Mouse (Mus musculus) E14TG2a.4 (cell line): ENCODE measurements around the gene Ly6g5c.

Source experiments
- H3K27me3 ChIP-seq: 2 replicates; pipeline ENCODE4 v1.6.1; 2014; ENCODE audit warnings: low read length, control low read depth; ENCODE audit not compliant: insufficient read depth
- H3K36me3 ChIP-seq: 2 replicates; pipeline ENCODE4 v1.6.1; 2014; ENCODE audit warnings: low read length, control low read depth; ENCODE audit not compliant: insufficient read depth
- H3K4me1 ChIP-seq: replicated peaks from 2 replicates; pipeline ENCODE4 v1.6.1; 2014; ENCODE audit warnings: low read depth, low read length, control low read depth
- H3K4me3 ChIP-seq: replicated peaks from 2 replicates; pipeline ENCODE4 v1.5.1; 2014; ENCODE audit warnings: mild to moderate bottlenecking, low read length
- H3K9me3 ChIP-seq: 2 replicates; pipeline ENCODE4 v1.6.1; 2014; ENCODE audit warnings: low read length, control low read depth
- CTCF ChIP-seq: conservative IDR thresholded peaks from 2 replicates; pipeline ENCODE4 v1.5.1; 2014; ENCODE audit warnings: low read length
- NANOG ChIP-seq: IDR thresholded peaks from 2 replicates; pipeline ENCODE4 v1.6.1; 2014; ENCODE audit warnings: borderline replicate concordance, low read length, mixed read lengths
- POU5F1 ChIP-seq: IDR thresholded peaks from 2 replicates; pipeline ENCODE4 v1.6.1; 2014; ENCODE audit warnings: low read length, borderline replicate concordance

Ly6g5c gene

DNA sequence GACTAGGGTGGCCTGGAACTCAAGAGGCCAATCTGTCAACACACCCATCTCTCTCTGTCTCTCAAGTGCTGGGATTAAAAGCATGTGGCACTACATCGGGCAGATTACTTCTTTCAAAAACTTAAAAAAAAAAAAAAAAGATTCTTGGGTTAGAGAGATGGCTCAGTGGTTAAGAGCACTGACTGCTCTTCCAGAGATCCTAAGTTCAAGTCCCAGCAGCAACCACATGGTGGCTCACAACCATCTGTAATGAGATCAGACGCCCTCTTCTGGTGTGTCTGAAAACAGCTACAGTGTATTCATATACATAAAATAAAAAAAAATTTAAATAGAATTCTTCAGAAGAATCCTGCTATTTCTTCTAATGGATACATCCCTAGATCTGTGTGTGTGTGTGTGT, 19.9 kb upstream of the Ly6g5c start:
- 0 out of 2 replicates have a peak, but pooled peaks cover 2% of the 10 kb centered on the region for H3K27me3 ChIP-seq
- TF ChIP-seq POU5F1, result no peak
- peak; percentile 35 for TF ChIP-seq CTCF
- peaks cover 28% of the 10 kb centered on the region for H3K36me3 ChIP-seq
- H3K9me3 ChIP-seq, result no peaks in the 10 kb centered on the region
- H3K4me1 ChIP-seq, result peaks cover 32% of the 10 kb centered on the region
- H3K4me3 ChIP-seq, result no peak overlapping the region

DNA sequence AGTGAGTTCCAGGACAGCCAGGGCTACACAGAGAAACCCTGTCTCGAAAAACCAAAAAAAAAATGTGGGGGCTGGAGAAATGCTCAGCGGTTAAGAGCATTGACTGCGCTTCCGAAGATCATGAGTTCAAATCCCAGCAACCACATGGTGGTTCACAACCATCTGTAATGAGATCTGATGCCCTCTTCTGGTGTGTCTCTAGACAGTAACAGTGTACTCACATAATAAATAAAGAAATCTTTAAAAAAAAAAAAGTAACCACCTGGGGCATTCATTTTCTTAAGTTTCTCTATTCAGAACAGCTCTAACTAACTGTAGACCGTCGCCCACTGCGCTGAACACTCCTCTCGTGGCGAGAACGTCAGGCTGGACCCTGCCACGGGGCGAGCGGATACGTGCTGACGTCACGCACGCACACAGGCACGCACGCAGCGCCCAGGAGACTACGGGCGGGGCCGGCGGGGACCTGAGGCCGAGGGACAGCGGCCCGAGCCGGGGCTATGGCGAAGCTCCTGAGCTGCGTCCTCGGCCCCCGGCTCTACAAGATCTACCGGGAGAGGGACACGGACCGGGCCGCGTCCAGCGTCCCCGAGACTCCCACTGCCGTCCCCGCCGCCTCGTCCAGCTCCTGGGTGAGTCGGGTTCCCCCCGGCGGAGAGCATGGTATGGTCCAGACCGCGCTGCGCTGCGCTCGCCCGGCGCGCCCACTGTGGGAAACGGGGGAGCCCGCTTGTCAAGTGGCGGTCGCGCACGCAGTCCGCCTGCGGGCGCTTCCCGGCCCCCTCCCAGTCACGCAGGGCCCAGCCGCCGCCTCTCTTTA, 19.0 kb upstream of the Ly6g5c start, which contains the start of gene Abhd16a:
Gene Abhd16a (plus strand): TSS at position 439 of the 820 bp plus-strand sequence.
- Histone ChIP-seq H3K4me3 (peak within 1 kb of the TSS; percentile 88), H3K9me3 (no peaks in the 10 kb centered on the region), H3K4me1 (peaks cover 36% of the 10 kb centered on the region), H3K36me3 (peaks cover 36% of the 10 kb centered on the region), H3K27me3 (0 out of 2 replicates have a peak, but pooled peaks cover 2% of the 10 kb centered on the region)
- TF ChIP-seq POU5F1 (no peak), NANOG (no peak), CTCF (no peak)

DNA sequence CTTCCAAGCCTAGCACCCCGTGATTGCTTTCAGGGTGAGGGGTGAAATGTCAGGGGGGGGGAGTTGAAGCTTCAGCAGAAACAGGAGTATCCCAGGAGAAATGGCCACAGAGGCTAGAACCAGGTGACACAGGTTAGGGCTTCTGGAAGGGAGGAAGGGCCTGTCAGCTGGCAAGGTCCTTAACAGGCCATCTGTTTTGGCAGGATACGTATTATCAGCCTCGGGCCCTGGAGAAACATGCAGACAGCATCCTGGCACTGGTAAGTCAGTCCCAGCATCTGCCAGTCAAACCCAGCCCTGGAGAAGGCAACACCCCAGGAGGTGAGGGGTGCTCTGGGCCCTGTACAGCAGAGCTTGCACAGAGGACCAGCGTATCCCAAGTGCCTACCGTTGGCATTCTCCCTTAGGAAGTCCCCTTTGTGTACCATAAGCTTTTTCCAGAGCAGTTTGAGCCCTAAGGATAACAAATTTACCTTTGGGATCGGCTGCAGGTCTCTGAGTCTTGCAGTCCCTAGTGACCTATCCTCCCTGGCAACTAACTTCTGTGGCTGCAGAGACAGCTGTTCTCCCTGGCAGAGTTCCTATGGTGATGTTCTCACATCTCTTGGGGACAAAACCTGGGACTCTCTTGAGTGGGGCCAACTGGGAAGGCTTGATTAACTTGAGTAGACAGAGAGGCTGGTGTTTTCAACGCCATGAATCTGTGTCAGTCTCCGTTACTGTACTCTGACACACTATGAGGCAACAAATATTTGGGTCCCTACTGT, 17.7 kb upstream of the Ly6g5c start:
- peaks cover 49% of the 10 kb centered on the region for H3K36me3 ChIP-seq
- peak overlapping the region; percentile 88 for H3K4me3 ChIP-seq
- TF ChIP-seq CTCF (no peak), POU5F1 (no peak), NANOG (no peak)
- H3K9me3 ChIP-seq, result no peaks in the 10 kb centered on the region
- peaks cover 36% of the 10 kb centered on the region for H3K4me1 ChIP-seq
- H3K27me3 ChIP-seq, result no peaks in the 10 kb centered on the region

DNA sequence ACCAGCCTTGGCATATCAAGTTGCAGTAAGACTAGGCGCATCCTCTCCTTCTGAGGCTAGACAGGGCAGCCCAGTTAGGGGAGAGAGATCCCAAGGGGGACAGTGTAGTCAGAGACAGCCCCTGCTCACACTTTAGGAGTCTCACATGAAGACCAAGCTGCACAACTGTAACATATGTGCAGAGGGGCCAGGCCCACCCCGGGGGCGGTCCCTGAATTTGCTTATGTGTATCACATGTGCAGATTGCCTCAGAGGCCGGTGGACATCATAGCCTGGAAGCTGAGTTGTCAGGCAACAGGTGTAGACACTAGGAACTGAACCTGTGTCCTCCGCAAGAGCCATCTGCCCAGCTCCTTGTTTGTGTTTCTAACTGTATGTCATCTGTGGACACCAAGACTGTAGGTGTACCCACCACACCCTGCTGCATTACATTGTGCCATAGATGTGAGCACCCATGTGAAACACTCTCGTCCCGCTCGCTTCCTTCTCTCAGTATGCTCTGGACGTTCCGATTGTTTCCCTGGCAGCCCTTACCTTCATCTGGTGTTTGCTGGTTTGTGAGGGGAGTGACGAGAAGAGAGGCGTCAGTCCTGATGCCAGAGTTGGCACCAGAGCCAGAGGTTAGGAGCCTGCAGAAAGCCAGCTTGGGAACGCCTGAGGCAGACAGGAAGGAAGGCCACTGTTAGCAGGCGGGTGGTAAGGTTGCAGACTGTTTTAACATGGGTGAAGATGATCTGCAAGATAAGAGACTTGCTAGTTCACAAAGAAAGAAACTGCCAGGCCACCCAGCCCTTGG, 15.5 kb upstream of the Ly6g5c start:
- TF ChIP-seq NANOG (no peak), POU5F1 (no peak), CTCF (no peak)
- Histone ChIP-seq H3K9me3 (no peaks in the 10 kb centered on the region), H3K36me3 (peaks cover 71% of the 10 kb centered on the region), H3K4me1 (peaks cover 57% of the 10 kb centered on the region), H3K27me3 (no peaks in the 10 kb centered on the region), H3K4me3 (no peak overlapping the region)

DNA sequence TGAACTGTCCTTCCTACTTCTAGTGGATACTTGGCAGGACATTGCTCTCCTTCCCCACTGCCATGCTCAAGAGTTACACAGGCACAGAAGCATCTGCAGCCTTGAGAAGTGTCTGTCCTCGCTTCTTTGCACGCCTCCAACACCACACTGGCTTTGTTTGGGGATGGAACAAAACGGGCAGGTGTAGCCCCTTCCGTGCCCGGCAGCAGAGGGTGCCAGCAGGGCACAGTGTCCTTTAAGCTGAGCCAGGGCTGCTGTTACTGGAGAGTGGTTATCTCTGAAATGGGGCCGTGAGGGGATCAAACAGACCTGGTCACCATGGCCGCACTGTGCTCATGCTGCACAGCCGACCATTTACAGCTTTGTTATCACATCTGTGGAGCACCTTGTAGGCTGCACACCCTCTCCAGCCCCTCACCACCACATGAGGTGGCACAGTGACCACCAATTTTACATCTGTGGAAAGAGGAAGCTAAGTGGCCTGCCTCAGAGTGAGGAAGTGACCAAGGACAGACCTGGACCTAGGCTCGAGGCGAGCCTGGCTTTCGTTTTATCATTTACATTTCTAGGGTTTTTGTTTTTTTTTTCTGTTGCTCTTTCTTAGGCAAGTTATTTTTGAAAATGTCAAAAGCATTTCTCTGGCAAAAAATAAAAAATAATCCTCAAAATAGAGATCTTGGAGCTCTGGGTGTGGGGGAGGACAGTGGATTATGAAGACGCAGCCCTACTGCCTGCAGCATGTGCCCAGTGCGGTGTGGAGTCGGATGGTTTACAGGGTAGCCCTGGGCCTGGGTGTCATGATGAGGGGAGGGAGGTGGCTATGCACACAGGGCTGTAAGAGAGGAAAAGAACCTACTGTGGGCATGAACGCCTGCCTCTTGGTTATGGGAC, 13.4 kb upstream of the Ly6g5c start:
- H3K27me3 ChIP-seq, result no peaks in the 10 kb centered on the region
- H3K4me3 ChIP-seq, result no peak overlapping the region
- peaks cover 68% of the 10 kb centered on the region for H3K4me1 ChIP-seq
- peaks cover 89% of the 10 kb centered on the region for H3K36me3 ChIP-seq
- H3K9me3 ChIP-seq, result no peaks in the 10 kb centered on the region
- TF ChIP-seq POU5F1 (no peak), NANOG (no peak)

DNA sequence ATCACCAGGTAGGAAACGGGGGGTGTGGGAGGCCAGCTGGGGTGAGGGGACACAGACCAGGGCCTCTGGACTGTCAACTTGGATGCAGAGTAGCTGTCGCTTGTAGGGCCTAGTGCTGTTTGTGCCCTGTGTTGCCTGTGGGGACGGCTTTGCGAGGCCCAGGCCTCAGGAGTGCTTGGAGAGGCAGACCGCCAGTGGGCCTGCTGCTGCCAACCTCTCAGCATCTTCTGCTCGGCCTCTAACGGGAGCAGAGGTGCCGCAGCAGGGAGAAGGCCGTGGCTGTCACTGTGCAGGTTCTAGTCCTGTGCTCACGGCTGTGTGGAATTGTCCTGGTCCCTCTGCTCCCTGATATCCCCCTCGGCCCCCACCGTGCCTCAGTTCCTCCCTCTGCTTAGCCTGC, 11.5 kb upstream of the Ly6g5c start:
- Histone ChIP-seq H3K27me3 (no peaks in the 10 kb centered on the region), H3K36me3 (peaks cover 91% of the 10 kb centered on the region), H3K4me1 (peaks cover 68% of the 10 kb centered on the region), H3K4me3 (peak overlapping the region; percentile 52), H3K9me3 (no peaks in the 10 kb centered on the region)
- TF ChIP-seq POU5F1 (no peak), NANOG (no peak), CTCF (no peak)

DNA sequence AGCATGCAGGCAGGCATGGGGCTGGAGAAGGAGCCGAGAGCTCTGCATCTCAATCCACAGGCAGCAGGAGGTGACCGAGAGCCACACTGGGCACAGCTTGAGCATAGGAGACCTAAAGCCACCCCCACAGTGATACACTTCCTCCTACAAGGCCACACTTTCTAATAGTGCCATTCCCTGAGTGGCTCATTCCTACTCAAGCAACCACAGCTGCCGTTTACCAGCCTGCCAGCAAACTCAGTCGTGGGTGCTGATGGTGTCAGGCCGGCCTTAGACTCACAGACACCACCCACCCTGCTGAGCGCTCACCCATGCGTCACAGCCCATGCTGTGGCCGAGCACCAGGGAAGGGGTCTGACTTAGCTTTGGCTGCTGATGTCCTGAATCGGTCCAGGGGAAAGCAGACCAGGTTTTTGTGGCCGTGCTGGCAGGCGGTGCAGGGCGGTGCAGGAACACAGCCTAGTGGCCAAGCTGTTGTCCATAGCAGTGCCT, 10.9 kb upstream of the Ly6g5c start:
- H3K4me1 ChIP-seq, result peaks cover 70% of the 10 kb centered on the region
- peaks cover 92% of the 10 kb centered on the region for H3K36me3 ChIP-seq
- H3K27me3 ChIP-seq, result no peaks in the 10 kb centered on the region
- no peaks in the 10 kb centered on the region for H3K9me3 ChIP-seq
- peak overlapping the region; percentile 52 for H3K4me3 ChIP-seq
- no peak for TF ChIP-seq POU5F1
- no peak for TF ChIP-seq CTCF
- TF ChIP-seq NANOG, result no peak
